Mouse (Mus musculus) MEL (cell line): ENCODE measurements at regions not wholly inside any gene's neighbourhood (a gene's known extent, or its start where the extent isn't known, plus 50 kb on each side); places are given as distances from the start of the nearest gene placed in this dataset.
A peak's percentile ranks its signal among the peaks of the same experiment; 100 is the strongest.

ENCODE experiments used
- DNase-seq: peaks from one replicate; pipeline ENCODE4 v3.0.0; 2011; ENCODE audit warnings: low read depth, low spot score
- H3K27ac ChIP-seq: 2 replicates; pipeline ENCODE4 v1.5.1; 2012; ENCODE audit warnings: low read depth, mild to moderate bottlenecking, control low read depth, low read length, moderate library complexity; ENCODE audit not compliant: control insufficient read depth
- H3K27me3 ChIP-seq, 2 experiments: fragments of 150-350 bp in 1 of 2; sonication (generic) in 1 of 2; 2 replicates each; pipeline ENCODE4 v1.6.1; 2012; ENCODE audit warnings: low read length in 2 of 2, mild to moderate bottlenecking in 2 of 2, improper control_type of control experiment in 1 of 2, moderate library complexity in 1 of 2; ENCODE audit not compliant: insufficient read depth in 2 of 2, control insufficient read depth in 1 of 2
- H3K36me3 ChIP-seq, 2 experiments: 2 replicates each; pipeline ENCODE4 v1.6.1; 2012 to 2014; ENCODE audit warnings: low read length in 2 of 2, improper control_type of control experiment in 1 of 2, inconsistent platforms in 1 of 2, mild to moderate bottlenecking in 1 of 2; ENCODE audit not compliant: insufficient read depth in 2 of 2, control insufficient read depth in 1 of 2
- H3K4me1 ChIP-seq, 2 experiments: fragments of 150-350 bp in 1 of 2; sonication (generic) in 1 of 2; 2 replicates each; pipeline ENCODE4 v1.6.1; 2012; ENCODE audit warnings: low read length in 2 of 2, improper control_type of control experiment in 1 of 2, mild to moderate bottlenecking in 1 of 2; ENCODE audit not compliant: insufficient read depth in 2 of 2, control insufficient read depth in 1 of 2
- H3K4me3 ChIP-seq, 2 experiments: fragments of 150-350 bp in 1 of 2; sonication (generic) in 1 of 2; 2 replicates each; pipeline ENCODE4 v1.5.1; 2012; ENCODE audit warnings: low read depth in 2 of 2, low read length in 2 of 2, mild to moderate bottlenecking in 2 of 2, moderate library complexity in 2 of 2, control low read depth in 1 of 2, improper control_type of control experiment in 1 of 2; ENCODE audit not compliant: control insufficient read depth in 1 of 2, insufficient read depth in 1 of 2
- H3K79me2 ChIP-seq: 2 replicates; pipeline ENCODE4 v1.6.1; 2012; ENCODE audit warnings: mild to moderate bottlenecking, low read length, moderate library complexity; ENCODE audit not compliant: control insufficient read depth, poor library complexity, insufficient read depth
- H3K9ac ChIP-seq: 2 replicates; pipeline ENCODE4 v1.6.1; 2012; ENCODE audit warnings: low read depth, mild to moderate bottlenecking, control low read depth, low read length, moderate library complexity; ENCODE audit not compliant: control insufficient read depth, poor library complexity, severe bottlenecking
- H3K9me3 ChIP-seq: fragments of 150-350 bp; sonication (generic); replicated peaks from 2 replicates; pipeline ENCODE4 v1.6.1; 2012; ENCODE audit warnings: mild to moderate bottlenecking, low read length, improper control_type of control experiment, moderate library complexity; ENCODE audit not compliant: insufficient read depth
- CHD1 ChIP-seq: IDR thresholded peaks from 2 replicates; pipeline ENCODE4 v1.6.1; 2012; ENCODE audit warnings: low read depth, mild to moderate bottlenecking, inconsistent platforms, low read length, improper control_type of control experiment
- CHD2 ChIP-seq: IDR thresholded peaks from 2 replicates; pipeline ENCODE4 v1.6.1; 2011; ENCODE audit warnings: low read length, improper control_type of control experiment
- ETS1 ChIP-seq: IDR thresholded peaks from 2 replicates; pipeline ENCODE4 v1.6.1; 2012; ENCODE audit warnings: low read depth, mild to moderate bottlenecking, inconsistent platforms, low read length, improper control_type of control experiment, moderate library complexity
- GABPA ChIP-seq: IDR thresholded peaks from 2 replicates; pipeline ENCODE4 v1.6.1; 2012; ENCODE audit warnings: low read depth, mild to moderate bottlenecking, inconsistent platforms, low read length, improper control_type of control experiment, moderate library complexity
- GATA1 ChIP-seq: IDR thresholded peaks from 2 replicates; pipeline ENCODE4 v1.6.1; 2011; ENCODE audit warnings: low read depth, low read length, improper control_type of control experiment
- MAZ ChIP-seq: IDR thresholded peaks from 2 replicates; pipeline ENCODE4 v1.6.1; 2012; ENCODE audit warnings: low read depth, mild to moderate bottlenecking, inconsistent platforms, low read length, improper control_type of control experiment
- MEF2A ChIP-seq: IDR thresholded peaks from 2 replicates; pipeline ENCODE4 v1.6.1; 2014; ENCODE audit warnings: low read depth, mild to moderate bottlenecking, inconsistent platforms, low read length, improper control_type of control experiment; ENCODE audit not compliant: poor library complexity, insufficient replicate concordance, severe bottlenecking; ENCODE audit errors: extremely low read depth
- NRF1 ChIP-seq: IDR thresholded peaks from 2 replicates; pipeline ENCODE4 v1.6.1; 2014; ENCODE audit warnings: low read depth, mild to moderate bottlenecking, inconsistent platforms, low read length, improper control_type of control experiment, moderate library complexity; ENCODE audit not compliant: poor library complexity, insufficient read depth, severe bottlenecking
- RAD21 ChIP-seq: IDR thresholded peaks from 2 replicates; pipeline ENCODE4 v1.6.1; 2011; ENCODE audit warnings: mild to moderate bottlenecking, low read depth, low read length, improper control_type of control experiment
- USF1 ChIP-seq: IDR thresholded peaks from 2 replicates; pipeline ENCODE4 v1.6.1; 2014; ENCODE audit warnings: low read depth, mild to moderate bottlenecking, inconsistent platforms, low read length, improper control_type of control experiment, moderate library complexity

- DNase-seq, result no peak
- no peak for TF ChIP-seq ETS1
- no peak for TF ChIP-seq CHD2
- Histone ChIP-seq H3K27ac (no peak overlapping the region), H3K9ac (no peak overlapping the region), H3K27me3 (peaks cover 2% of the 10 kb centered on the region in 2 experiments; a peak in 2 of 4 replicates), H3K79me2 (no peaks in the 10 kb centered on the region), H3K9me3 (no peaks in the 10 kb centered on the region), H3K4me1 (no peaks in the 10 kb centered on the region), H3K4me3 (no peak overlapping the region), H3K36me3 (no peaks in the 10 kb centered on the region)
Measured at GRCm38 (mm10) chr12:15584721-15585120, 232.0 kb downstream of the Trib2 start.

- TF ChIP-seq GATA1 (no peak), GABPA (no peak), NRF1 (no peak)
- Histone ChIP-seq H3K4me1 (no peaks in the 10 kb centered on the region), H3K27me3 (peaks cover 0 to 2% of the 10 kb centered on the region in 2 experiments; a peak in 1 of 4 replicates), H3K9ac (no peak overlapping the region), H3K9me3 (no peaks in the 10 kb centered on the region), H3K36me3 (no peaks in the 10 kb centered on the region), H3K27ac (no peak overlapping the region), H3K79me2 (no peaks in the 10 kb centered on the region), H3K4me3 (no peak overlapping the region)
- no peak for DNase-seq
Measured at GRCm38 (mm10) chr12:15566785-15567109, 250.0 kb downstream of the Trib2 start.

DNA sequence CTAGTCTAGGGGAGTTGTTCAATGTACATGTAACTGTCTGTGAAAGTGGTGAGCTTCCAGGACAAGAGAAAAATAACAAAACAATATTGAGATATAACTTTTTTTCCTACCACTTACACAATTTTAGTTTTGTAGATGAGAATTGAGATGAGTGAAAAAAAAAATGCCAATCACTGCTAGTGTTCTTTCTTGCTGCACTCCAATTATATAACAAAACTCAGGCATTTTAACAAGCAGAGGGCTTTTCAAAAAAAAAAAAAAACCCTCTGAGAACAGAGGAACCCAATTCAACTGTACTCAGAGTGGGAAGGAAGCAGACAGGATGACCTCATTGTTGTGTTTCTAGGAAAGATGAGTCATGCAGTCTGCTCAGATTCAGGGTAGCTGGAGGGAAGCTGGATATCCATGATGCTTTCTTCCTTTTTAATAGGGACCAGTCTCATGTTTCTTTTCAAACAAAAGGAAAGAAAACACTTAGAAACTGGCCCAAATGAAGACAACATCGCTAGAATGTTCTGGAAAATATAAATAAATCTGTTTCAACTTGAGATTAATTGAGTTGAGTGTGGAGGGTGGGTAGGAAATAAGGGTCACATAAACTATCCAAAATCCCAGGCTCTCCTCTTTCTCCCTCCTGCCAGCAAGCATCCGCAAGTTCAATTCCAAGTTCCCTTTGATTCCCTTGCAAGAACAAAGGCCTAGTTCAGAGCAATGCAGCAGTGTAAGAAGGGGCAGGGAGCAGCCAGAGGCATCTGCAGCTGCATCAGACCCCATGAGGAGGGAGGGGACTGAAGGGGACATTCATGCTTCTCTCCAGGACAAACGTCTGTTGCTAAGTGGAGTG, 250.6 kb downstream of the Trib2 start:
- no peak overlapping the region for H3K9ac ChIP-seq
- no peak overlapping the region for H3K27ac ChIP-seq
- no peak overlapping the region for H3K4me3 ChIP-seq
- no peaks in the 10 kb centered on the region for H3K27me3 ChIP-seq
- no peaks in the 10 kb centered on the region for H3K79me2 ChIP-seq
- peak; percentile 12 for DNase-seq
- H3K4me1 ChIP-seq, result no peaks in the 10 kb centered on the region
- TF ChIP-seq GABPA (no peak), RAD21 (no peak), MEF2A (no peak), USF1 (no peak), GATA1 (no peak), CHD1 (no peak), MAZ (no peak), CHD2 (no peak)
- no peaks in the 10 kb centered on the region for H3K36me3 ChIP-seq
- no peaks in the 10 kb centered on the region for H3K9me3 ChIP-seq
